Mouse (Mus musculus) layer of hippocampus, postnatal 10 days (tissue): ENCODE results near the gene Ptpn7. TPM values are rescaled to one million over a fixed set of nuclear protein-coding genes. Genes with fewer than 3 reads are reported as not detected.
"Not testable (repeated sequence)": the region's sequence is repeated elsewhere in the genome, so short reads cannot be mapped to it uniquely, and the experiment has no call there.

Source experiments
- DNase-seq, 2 experiments: peaks; one replicate each; pipeline ENCODE4 v3.0.0; 2021; ENCODE audit warnings: low spot score in 2 of 2
- total RNA-seq, 2 experiments: library from RNA; stranded (reverse); gene quantifications; 2 replicates each; pipeline ENCODE4 v1.2.3; 2021

The Ptpn7 gene
- total RNA-seq, 2 experiments from 2014 or later = 0.11 to 0.14 TPM

DNA sequence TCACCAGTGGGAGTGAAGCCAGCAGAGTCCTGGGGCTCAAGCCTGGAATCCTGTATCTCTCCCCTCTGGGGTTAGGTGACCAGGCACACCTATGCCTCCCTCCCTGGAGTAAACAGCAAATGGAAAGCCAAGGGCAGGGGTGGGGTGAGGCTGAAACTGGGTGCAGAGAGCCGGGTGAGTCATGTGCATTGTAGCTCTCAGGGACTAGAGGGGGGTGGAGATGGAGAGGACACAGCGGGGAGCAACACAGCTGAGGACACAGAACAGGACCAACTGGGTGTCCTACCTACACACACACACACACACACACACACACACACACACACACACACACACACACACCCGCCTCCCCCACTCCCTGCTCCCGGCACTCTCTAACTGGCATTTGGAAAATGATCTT lies 50.9 kb downstream of the Ptpn7 start:
- DNase-seq = no peak

DNA sequence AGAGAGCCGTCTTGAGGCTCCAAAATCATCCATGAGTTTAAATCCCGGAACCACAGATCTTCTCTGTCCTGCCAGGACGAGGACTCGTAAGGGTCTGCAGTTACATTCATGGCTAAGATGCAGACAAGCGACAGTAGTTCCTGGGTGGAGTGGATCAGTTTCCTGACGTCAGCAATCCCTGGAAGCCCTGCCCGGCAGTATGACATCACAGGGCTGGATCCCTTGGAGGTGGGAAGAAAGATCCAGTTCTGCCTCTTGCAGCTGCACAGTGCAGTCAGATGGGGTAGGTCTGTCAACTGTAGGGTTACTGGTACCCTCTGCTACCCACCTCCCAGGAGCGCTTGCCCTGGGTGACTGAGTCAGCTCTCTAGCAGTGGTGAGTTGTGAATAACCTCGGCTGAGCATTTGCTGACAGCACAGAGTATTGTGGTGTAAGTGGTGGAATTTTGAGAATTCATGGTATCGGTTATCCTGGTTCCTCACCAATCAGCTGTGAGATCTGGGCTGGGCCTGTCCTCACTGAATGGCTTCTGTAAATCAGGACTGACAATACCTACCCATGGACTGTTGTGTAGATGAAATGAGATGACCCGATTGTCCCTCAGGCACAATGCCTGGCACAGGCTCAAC lies 51.6 kb downstream of the Ptpn7 start:
- DNase-seq = no peak

DNA sequence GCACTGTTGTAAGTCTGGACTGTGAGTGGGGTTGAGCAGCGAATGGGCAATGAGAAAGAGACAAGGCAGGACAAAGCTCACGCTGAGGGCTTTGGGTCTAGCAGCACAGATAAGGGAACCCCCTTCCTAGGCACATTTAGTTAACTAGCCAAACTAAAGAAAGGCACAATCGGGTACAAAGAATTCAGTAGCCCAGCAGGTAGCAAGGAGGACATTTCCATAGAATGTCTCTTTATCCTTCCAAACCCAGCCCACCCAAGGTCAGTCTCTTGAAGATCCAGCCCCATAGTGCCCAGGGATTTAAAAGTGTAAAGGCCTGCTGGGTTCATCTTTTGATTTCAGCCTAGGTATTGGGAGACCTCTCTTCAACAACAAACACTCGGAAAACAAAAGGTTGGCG lies 53.4 kb downstream of the Ptpn7 start:
- DNase-seq = no peak

DNA sequence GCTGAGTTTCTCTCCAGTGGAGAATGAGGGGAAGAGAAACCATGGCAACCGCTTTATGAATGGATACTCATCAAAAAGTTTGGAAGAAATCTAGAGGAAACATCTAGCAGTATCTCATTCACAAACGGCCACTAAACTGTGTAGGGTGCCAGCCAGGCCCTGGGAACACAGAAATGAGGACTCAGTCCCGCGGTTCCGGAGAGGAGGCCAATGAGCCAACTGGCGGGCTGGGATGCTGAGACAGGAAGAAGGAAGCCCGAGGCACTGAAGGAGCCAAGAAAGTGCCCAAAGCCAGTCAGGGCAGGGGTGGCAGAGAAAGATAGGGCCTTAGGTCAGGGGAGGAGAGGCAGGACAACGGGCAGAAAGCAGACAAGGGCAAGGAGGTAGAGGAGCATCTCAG lies 53.9 kb downstream of the Ptpn7 start:
- DNase-seq = no peak

DNA sequence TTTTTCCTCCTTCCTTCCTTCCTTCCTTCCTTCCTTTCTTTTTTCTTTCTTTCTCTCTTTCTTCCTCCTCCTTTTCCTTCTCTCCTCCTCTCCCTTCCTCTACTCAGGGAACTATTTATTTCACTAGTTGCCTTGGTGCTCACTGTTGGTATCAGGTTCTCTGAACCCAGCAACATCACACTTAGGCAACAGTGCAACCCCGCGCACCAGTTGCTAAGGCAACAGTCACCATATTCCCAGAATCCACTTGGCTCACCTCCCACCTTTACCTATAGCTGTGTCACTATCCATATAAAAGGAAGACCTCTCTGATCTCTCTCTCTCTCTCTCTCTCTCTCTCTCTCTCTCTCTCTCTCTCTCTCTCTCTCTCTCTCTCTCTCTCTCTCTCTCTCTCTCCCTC lies 54.5 kb downstream of the Ptpn7 start:
- not testable (repeated sequence) for DNase-seq

DNA sequence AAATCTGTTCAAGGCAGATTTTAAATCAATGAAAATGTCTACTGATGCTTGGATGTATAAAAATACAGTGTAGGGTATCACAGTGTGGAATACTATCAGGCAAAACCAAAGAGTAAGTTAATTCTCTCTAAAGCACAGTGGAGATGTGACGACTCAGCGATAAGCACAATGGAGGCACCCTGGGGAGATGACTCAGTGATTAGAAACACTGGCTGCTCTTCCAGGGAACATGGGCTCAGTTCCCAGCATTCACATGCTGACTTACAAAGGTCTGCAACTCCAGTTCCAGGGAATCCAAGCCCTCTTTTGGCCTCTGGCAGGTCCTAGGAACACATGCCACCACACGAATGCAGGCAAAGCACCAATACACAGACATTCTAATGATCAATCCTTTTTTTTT lies 55.7 kb downstream of the Ptpn7 start:
- DNase-seq = no peak

DNA sequence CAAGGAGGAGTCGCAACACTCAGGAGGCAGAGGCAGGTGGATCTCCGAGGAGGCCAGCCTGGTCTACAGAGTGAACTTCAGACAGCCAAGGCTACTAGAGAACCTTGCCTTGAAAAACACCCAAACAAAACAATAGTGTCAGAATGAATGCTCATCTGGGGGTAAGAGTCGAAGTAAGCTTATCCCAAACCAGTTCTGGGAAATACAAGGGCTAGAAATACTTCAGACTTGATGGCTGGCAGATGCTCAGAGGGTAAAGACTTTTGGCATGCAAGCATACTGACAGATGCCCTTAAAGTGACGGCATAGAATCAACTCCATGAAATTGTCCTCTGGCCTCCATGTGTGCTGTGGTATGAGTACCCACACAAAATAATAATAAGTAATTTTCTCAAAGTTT lies 56.7 kb downstream of the Ptpn7 start:
- no peak for DNase-seq

DNA sequence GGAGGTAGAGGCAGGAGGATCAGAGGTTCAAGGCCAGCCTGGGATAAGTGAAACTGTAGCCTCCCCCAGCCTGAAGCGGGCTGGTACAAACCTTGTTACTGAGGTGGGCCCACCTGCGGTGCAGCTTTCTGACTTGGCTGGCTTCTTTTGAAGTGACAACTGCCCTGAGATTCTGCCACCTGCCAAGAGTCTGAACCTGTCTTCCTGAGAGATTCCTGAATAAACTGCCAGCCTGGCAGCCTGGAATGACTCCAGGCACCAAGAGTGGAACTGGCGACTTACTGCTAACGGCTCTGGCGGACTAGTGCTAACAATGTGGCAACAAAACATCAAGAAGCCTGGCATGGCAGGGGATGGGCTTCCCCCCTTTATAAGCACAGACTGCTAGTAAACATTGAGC lies 61.8 kb downstream of the Ptpn7 start:
- DNase-seq = not testable (repeated sequence)

Other genes starting within 250 kb of the Ptpn7 start
- 10 to 100 TPM; 64.2 to 70.2 TPM for gene Ppp1r12b, start 176.8 kb upstream of the Ptpn7 start, total RNA-seq
- 1 to 10 TPM; 2.1 to 4.2 TPM for gene Ube2t, start 170.1 kb upstream of the Ptpn7 start, total RNA-seq
- gene Lgr6, start 27.4 kb upstream of the Ptpn7 start, total RNA-seq = 1 to 10 TPM; 1.4 to 1.8 TPM
- 100 to 1,000 TPM; 393 to 420 TPM for gene Arl8a, start 14.1 kb downstream of the Ptpn7 start, total RNA-seq
- gene Gpr37l1, start 35.0 kb downstream of the Ptpn7 start, total RNA-seq = 100 to 1,000 TPM; 120 to 129 TPM
- gene Elf3, start 125.9 kb downstream of the Ptpn7 start, total RNA-seq = not detected
- 10 to 100 TPM; 52.2 to 54.7 TPM for gene Rnpep, start 151.4 kb downstream of the Ptpn7 start, total RNA-seq
- gene Timm17a, start 181.1 kb downstream of the Ptpn7 start, total RNA-seq = 100 to 1,000 TPM; 154 to 163 TPM
- under 1 TPM; 0.30 to 0.62 TPM for gene Lmod1, start 192.1 kb downstream of the Ptpn7 start, total RNA-seq
- 100 to 1,000 TPM in 1 of 2 experiments, 10 to 100 TPM in 1; 99.4 to 105 TPM for gene Shisa4, start 242.5 kb downstream of the Ptpn7 start, total RNA-seq